In the genomic region with DNA sequence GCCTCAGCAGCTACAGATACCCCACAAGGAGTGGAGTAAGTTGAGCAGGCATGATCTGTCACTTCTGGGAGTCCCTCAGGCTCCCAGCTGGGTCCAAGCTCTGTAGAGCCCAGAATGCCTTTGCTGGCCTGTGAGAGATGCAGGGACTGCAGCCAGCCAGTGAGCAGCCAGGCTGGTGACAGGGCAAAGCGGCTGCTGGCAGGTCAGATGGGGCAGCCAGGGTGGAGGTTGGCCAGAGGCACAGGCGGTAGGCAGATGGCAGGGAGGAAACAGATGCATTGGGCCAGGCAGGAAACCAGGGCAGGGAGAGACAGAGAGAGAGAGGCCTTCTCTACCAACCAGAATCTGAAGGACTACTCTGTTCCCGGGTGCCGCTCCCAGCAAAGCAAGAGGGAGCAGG, we compare ENCODE assay signal across 9 mouse cellular contexts. TPM values are rescaled to one million over a fixed set of nuclear protein-coding genes. Genes with fewer than 3 reads are reported as not detected.
DNase-seq lines count a peak whose midpoint lies in the region; ATAC-seq lines count a peak whose summit lies in the region.
"Had no signal": no experiment of that assay in that cellular context is flagged by ENCODE, and none has a peak within 500 bp of the region (broad histone marks: within the 10 kb centered on the region; RNA-seq: fewer than 3 reads in every experiment).

No protein-coding gene starts in this region.

- no peak overlapping the region for H3K4me2 ChIP-seq in midbrain, embryonic 16.5 days (ENCODE audit: low read length)
- no peak overlapping the region for H3K4me2 ChIP-seq in midbrain, embryonic 14.5 days (ENCODE audit: low read length)

- ATAC-seq in midbrain, embryonic 16.5 days = no peak; the same call in 1 of the 2 replicates
- no peak for ATAC-seq in midbrain, embryonic 14.5 days (ENCODE audit: low FRiP score, low TSS enrichment)
- ATAC-seq in CD4-positive, CD25-positive, alpha-beta regulatory T cell, adult 4 months = no peak

- no peak overlapping the region for H3K4me3 ChIP-seq in midbrain, embryonic 16.5 days (ENCODE audit: low read depth, low read length)
- no peak overlapping the region for H3K4me3 ChIP-seq in midbrain, embryonic 14.5 days (replicated peaks; ENCODE audit: low read depth, low read length)

- H3K27me3 ChIP-seq in midbrain, embryonic 16.5 days (ENCODE audit: control insufficient read depth, insufficient read depth, low read depth, low read length) = no peaks in the 10 kb centered on the region
- H3K27me3 ChIP-seq in midbrain, embryonic 14.5 days (ENCODE audit: control insufficient read depth, insufficient read depth, low read length) = no peaks in the 10 kb centered on the region

- H3K36me3 ChIP-seq in midbrain, embryonic 16.5 days (ENCODE audit: control insufficient read depth, insufficient read depth, low read length) = no peaks in the 10 kb centered on the region
- no peaks in the 10 kb centered on the region for H3K36me3 ChIP-seq in midbrain, embryonic 14.5 days (ENCODE audit: control insufficient read depth, insufficient read depth, low read length)

- no peaks in the 10 kb centered on the region for H3K9me3 ChIP-seq in midbrain, embryonic 16.5 days (replicated peaks; ENCODE audit: control insufficient read depth, low read length, poor library complexity, severe bottlenecking)
- no peaks in the 10 kb centered on the region for H3K9me3 ChIP-seq in midbrain, embryonic 14.5 days (ENCODE audit: control insufficient read depth, low read length)

- H3K4me1 ChIP-seq in midbrain, embryonic 16.5 days (ENCODE audit: control insufficient read depth, insufficient read depth, low read length) = no peaks in the 10 kb centered on the region
- H3K4me1 ChIP-seq in midbrain, embryonic 14.5 days (ENCODE audit: control insufficient read depth, insufficient read depth, low read length) = peaks cover 2% of the 10 kb centered on the region

- WGBS in midbrain, embryonic 16.5 days = 65% methylated on average over 4 of the region's 4 CpGs
- whole genome bisulfite sequencing in midbrain, embryonic 14.5 days = 77% methylated on average over 4 of the region's 4 CpGs

- H3K27ac ChIP-seq in midbrain, embryonic 16.5 days (ENCODE audit: low read length) = no peak overlapping the region
- no peak overlapping the region for H3K27ac ChIP-seq in midbrain, embryonic 14.5 days (replicated peaks; ENCODE audit: low read depth, low read length)
- H3K27ac ChIP-seq: liver, embryonic 14.5 days had no signal

- DNase-seq in adrenal gland, postnatal 10 days = peak; percentile 46
- no peak for DNase-seq in adrenal gland, postnatal 4 days (ENCODE audit: low spot score in 2 of 2)
- DNase-seq in midbrain, embryonic 14.5 days = no peak
- peak; percentile 79 for DNase-seq in gastrocnemius, postnatal 25 days
- peak; percentile 47 for DNase-seq in induced T-regulatory cell, adult 2 months (ENCODE audit: low read depth)
- peak; percentile 63 for DNase-seq in thymus, postnatal 4 days

- 0 out of 2 replicates have a peak overlapping the region, but pooled peaks have one; percentile 2 for H3K9ac ChIP-seq in midbrain, embryonic 16.5 days (ENCODE audit: low read depth, low read length)
- no peak overlapping the region for H3K9ac ChIP-seq in midbrain, embryonic 14.5 days (replicated peaks; ENCODE audit: low read length)
- H3K9ac ChIP-seq: liver, embryonic 14.5 days had no signal

RNA-seq across cellular contexts. Expression of a gene that starts 6.4 kb away (rescaled TPM):
- 10 to 100 TPM; 32.4 to 32.9 TPM for total RNA-seq in adrenal gland, postnatal 10 days (2021)
- 10 to 100 TPM; 59.6 to 62.7 TPM for total RNA-seq in adrenal gland, postnatal 4 days (2021)
- 7.2 and 10.4 TPM in 2 replicates for polyA plus RNA-seq in midbrain, embryonic 16.5 days (2015; fragmentation: Nextera tagmentation; extraction: Ambion mirVana)
- 4.9 and 14.4 TPM in 2 replicates for polyA plus RNA-seq in midbrain, embryonic 14.5 days (2014; fragmentation: Nextera tagmentation; extraction: Ambion mirVana)
- 1 to 10 TPM; 4.2 to 5.8 TPM for total RNA-seq in gastrocnemius, postnatal 25 days (2021)
- polyA plus RNA-seq in CD4-positive, CD25-positive, alpha-beta regulatory T cell, adult 4 months (2017; shearing (Covaris generic)) = 10 to 100 TPM; 78.3 to 83.4 TPM

RNA-seq across cellular contexts. Expression of a gene that starts 44.4 kb away (rescaled TPM):
- 10 to 100 TPM; 59.4 to 61.0 TPM for total RNA-seq in adrenal gland, postnatal 10 days (2021)
- 10 to 100 TPM; 75.0 to 75.9 TPM for total RNA-seq in adrenal gland, postnatal 4 days (2021)
- polyA plus RNA-seq in midbrain, embryonic 16.5 days (2015; fragmentation: Nextera tagmentation; extraction: Ambion mirVana) = 18.7 TPM in 2 replicates
- polyA plus RNA-seq in midbrain, embryonic 14.5 days (2014; fragmentation: Nextera tagmentation; extraction: Ambion mirVana) = 13.8 and 19.2 TPM in 2 replicates
- total RNA-seq in gastrocnemius, postnatal 25 days (2021) = 1 to 10 TPM; 7.9 to 8.1 TPM
- 10 to 100 TPM; 74.0 to 81.7 TPM for polyA plus RNA-seq in CD4-positive, CD25-positive, alpha-beta regulatory T cell, adult 4 months (2017; shearing (Covaris generic))

Comparison
In these comparisons a context has a peak if more than half of its experiments do, and no peak if none do; other contexts are left out.
1. DNase-seq: peak in adrenal gland, postnatal 10 days (single experiment), gastrocnemius, postnatal 25 days (single experiment), induced T-regulatory cell, adult 2 months (single experiment) and thymus, postnatal 4 days (single experiment); none in adrenal gland, postnatal 4 days (0 of 2) and midbrain, embryonic 14.5 days (single experiment).
2. RNA of a gene that starts 6.4 kb away (total RNA-seq): 59.6 to 62.7 TPM in adrenal gland, postnatal 4 days and 32.4 to 32.9 TPM in adrenal gland, postnatal 10 days; 4.2 to 5.8 TPM in gastrocnemius, postnatal 25 days; every median in the first group is over 4 times any median in the second.
3. RNA of a gene that starts 44.4 kb away (total RNA-seq): 75.0 to 75.9 TPM in adrenal gland, postnatal 4 days and 59.4 to 61.0 TPM in adrenal gland, postnatal 10 days; 7.9 to 8.1 TPM in gastrocnemius, postnatal 25 days; every median in the first group is over 4 times any median in the second.